Mouse (Mus musculus) brain, embryonic 14.5 days (tissue): Measurements from ENCODE around the gene Lmf1.

Experiments
- CTCF ChIP-seq: fragments of 200-500 bp; IDR thresholded peaks from 2 replicates; pipeline ENCODE4 v1.5.1; 2012; ENCODE audit warnings: inconsistent platforms, mild to moderate bottlenecking, moderate library complexity, borderline replicate concordance; ENCODE audit not compliant: insufficient read depth, insufficient read length; ENCODE audit errors: extremely low read depth
- POLR2A ChIP-seq: fragments of 200-500 bp; IDR thresholded peaks from 2 replicates; pipeline ENCODE4 v1.6.1; 2012; ENCODE audit warnings: mild to moderate bottlenecking, inconsistent platforms, borderline replicate concordance; ENCODE audit not compliant: poor library complexity, insufficient read depth, insufficient read length, severe bottlenecking; ENCODE audit errors: extremely low read depth

- no peak for TF ChIP-seq POLR2A
- no peak for TF ChIP-seq CTCF
These were observed 69.0 kb downstream of the Lmf1 start for GRCm38 (mm10) chr17:25647901-25648300.
